Mouse (Mus musculus) gastrocnemius, postnatal 36 days (tissue): Measurements from ENCODE around the gene Pmvk. TPM values are rescaled to one million over a fixed set of nuclear protein-coding genes. Genes with fewer than 3 reads are reported as not detected.
"Not testable (repeated sequence)": the region's sequence is repeated elsewhere in the genome, so short reads cannot be mapped to it uniquely, and the experiment has no call there.

Source experiments
- DNase-seq, 2 experiments: peaks; one replicate each; pipeline ENCODE4 v3.0.0; 2022
- intact Hi-C: fragments of 180-260 bp; cut with DNase I; formaldehyde crosslinking; loops from one replicate; pipeline ENCODE4 v1.15.1; 2025
- total RNA-seq, 2 experiments: library from RNA; stranded (reverse); gene quantifications; 2 replicates each; pipeline ENCODE4 v1.2.3; 2021

The Pmvk gene
- total RNA-seq, 2 experiments from 2014 or later, result 6.3 to 6.6 TPM

GRCm38 (mm10) chr3:89425141-89425525 is 29.2 kb upstream of the Pmvk start:
- intact Hi-C loops, result no loop called here
- DNase-seq, result no peak

- no peak for DNase-seq
- intact Hi-C loops, result no loop called here
These were observed 28.5 kb upstream of the Pmvk start for GRCm38 (mm10) chr3:89425876-89426275.

GRCm38 (mm10) chr3:89429021-89429420 is 25.3 kb upstream of the Pmvk start:
- DNase-seq, intact Hi-C loops: not testable (repeated sequence)

GRCm38 (mm10) chr3:89430171-89431159 is 23.9 kb upstream of the Pmvk start, which contains the start of gene Pygo2:
TSS of gene Pygo2 (plus strand) at chr3:89430214.
- intact Hi-C loops, result no loop called here

GRCm38 (mm10) chr3:89432606-89433005 is 21.7 kb upstream of the Pmvk start:
- intact Hi-C loops, result no loop called here
- no peak for DNase-seq

More at GRCm38 (mm10) chr3:89430171-89431159, 23.9 kb upstream of the Pmvk start, which contains the start of gene Pygo2:
- DNase-seq, result peak; percentile 88 to 96

GRCm38 (mm10) chr3:89434532-89434931 is 19.8 kb upstream of the Pmvk start:
- intact Hi-C loops, result no loop called here
- DNase-seq, result no peak

GRCm38 (mm10) chr3:89435041-89435440 is 19.3 kb upstream of the Pmvk start:
- intact Hi-C loops, result loop anchor here (5.0 kb wide), 1 partner anchor 43 kb away; the partner anchor contains the start of gene Zbtb7b
- no peak for DNase-seq

GRCm38 (mm10) chr3:89436176-89437113 is 17.9 kb upstream of the Pmvk start, which contains the start of gene Pbxip1:
TSS of gene Pbxip1 (plus strand) at chr3:89436706.
- intact Hi-C loops, result loop anchor here (5.0 kb wide), 1 partner anchor 44 kb away; the partner anchor contains the start of gene Zbtb7b
- DNase-seq, result peak; percentile 57 to 63

GRCm38 (mm10) chr3:89437269-89437668 is 17.1 kb upstream of the Pmvk start:
- DNase-seq, result no peak
- intact Hi-C loops, result loop anchor here (5.0 kb wide), 1 partner anchor 45 kb away; the partner anchor contains the start of gene Zbtb7b

- DNase-seq, result peak; percentile 59 to 64
- intact Hi-C loops, result no loop called here
These were observed 13.7 kb upstream of the Pmvk start for GRCm38 (mm10) chr3:89440691-89441090.

- DNase-seq, result peak in 1 of 2 experiments; percentile 46
- intact Hi-C loops, result no loop called here
These were observed 5.4 kb upstream of the Pmvk start for GRCm38 (mm10) chr3:89448720-89449537.

GRCm38 (mm10) chr3:89449541-89449940 is 4.8 kb upstream of the Pmvk start:
- DNase-seq, result peak; percentile 63 to 64
- intact Hi-C loops, result no loop called here

GRCm38 (mm10) chr3:89451916-89452315 is 2.4 kb upstream of the Pmvk start:
- intact Hi-C loops, result no loop called here
- no peak for DNase-seq

GRCm38 (mm10) chr3:89455786-89456285 is 1.5 kb downstream of the Pmvk start:
- intact Hi-C loops, result loop anchor here (2.0 kb wide), 1 partner anchor 29 kb away; no protein-coding TSS in a partner anchor
- DNase-seq, result peak in 1 of 2 experiments; percentile 5

- peak; percentile 49 to 56 for DNase-seq
- intact Hi-C loops, result loop anchor here (2.0 kb wide), 1 partner anchor 28 kb away; no protein-coding TSS in a partner anchor
These were observed 2.7 kb downstream of the Pmvk start for GRCm38 (mm10) chr3:89456726-89457665.

GRCm38 (mm10) chr3:89458372-89458964 is 4.1 kb downstream of the Pmvk start:
- intact Hi-C loops, result no loop called here
- no peak for DNase-seq

GRCm38 (mm10) chr3:89458965-89459807 is 4.8 kb downstream of the Pmvk start:
- intact Hi-C loops, result no loop called here
- peak; percentile 82 to 90 for DNase-seq
